Mouse (Mus musculus): ENCODE measurements around the gene Sipa1l2.
"Not testable (repeated sequence)": the region's sequence is repeated elsewhere in the genome, so short reads cannot be mapped to it uniquely, and the experiment has no call there.

Gene Sipa1l2

GRCm38 (mm10) chr8:125407672-125408071, 161.9 kb downstream of the Sipa1l2 start:
- no peak for DNase-seq (ENCODE audit: low read depth, low spot score)

- no peak for DNase-seq (ENCODE audit: low read depth, low spot score)
These were observed 163.2 kb downstream of the Sipa1l2 start for GRCm38 (mm10) chr8:125406453-125406852.

GRCm38 (mm10) chr8:125401350-125401749, 168.3 kb downstream of the Sipa1l2 start:
- DNase-seq (ENCODE audit: low read depth, low spot score) = no peak

- DNase-seq (ENCODE audit: low read depth, low spot score) = no peak
These were observed 171.6 kb downstream of the Sipa1l2 start for GRCm38 (mm10) chr8:125397981-125398380.

- DNase-seq (ENCODE audit: low read depth, low spot score) = not testable (repeated sequence)
These were observed 173.9 kb downstream of the Sipa1l2 start for GRCm38 (mm10) chr8:125395682-125396081.

GRCm38 (mm10) chr8:125395032-125395431, 174.6 kb downstream of the Sipa1l2 start:
- DNase-seq (ENCODE audit: low read depth, low spot score) = no peak

- DNase-seq (ENCODE audit: low read depth, low spot score) = peak; percentile 22
These were observed 177.9 kb downstream of the Sipa1l2 start for GRCm38 (mm10) chr8:125391685-125392084.

GRCm38 (mm10) chr8:125391271-125391670, 178.3 kb downstream of the Sipa1l2 start:
- DNase-seq (ENCODE audit: low read depth, low spot score) = peak; percentile 90

GRCm38 (mm10) chr8:125390506-125390895, 179.1 kb downstream of the Sipa1l2 start:
- no peak for DNase-seq (ENCODE audit: low read depth, low spot score)

- no peak for DNase-seq (ENCODE audit: low read depth, low spot score)
These were observed 179.7 kb downstream of the Sipa1l2 start for GRCm38 (mm10) chr8:125389756-125390505.

- DNase-seq (ENCODE audit: low read depth, low spot score) = no peak
These were observed 180.3 kb downstream of the Sipa1l2 start for GRCm38 (mm10) chr8:125389280-125389679.

- no peak for DNase-seq (ENCODE audit: low read depth, low spot score)
These were observed 181.0 kb downstream of the Sipa1l2 start for GRCm38 (mm10) chr8:125388404-125389180.

- DNase-seq (ENCODE audit: low read depth, low spot score) = no peak
These were observed 184.0 kb downstream of the Sipa1l2 start for GRCm38 (mm10) chr8:125385519-125386150.

GRCm38 (mm10) chr8:125384551-125385183, 184.9 kb downstream of the Sipa1l2 start:
- DNase-seq (ENCODE audit: low read depth, low spot score) = no peak

- no peak for DNase-seq (ENCODE audit: low read depth, low spot score)
These were observed 187.9 kb downstream of the Sipa1l2 start for GRCm38 (mm10) chr8:125381674-125382073.

GRCm38 (mm10) chr8:125379939-125380338, 189.7 kb downstream of the Sipa1l2 start:
- no peak for DNase-seq (ENCODE audit: low read depth, low spot score)

- no peak for DNase-seq (ENCODE audit: low read depth, low spot score)
These were observed 190.5 kb downstream of the Sipa1l2 start for GRCm38 (mm10) chr8:125379156-125379555.

GRCm38 (mm10) chr8:125377704-125378103, 191.9 kb downstream of the Sipa1l2 start:
- no peak for DNase-seq (ENCODE audit: low read depth, low spot score)

- no peak for DNase-seq (ENCODE audit: low read depth, low spot score)
These were observed 193.2 kb downstream of the Sipa1l2 start for GRCm38 (mm10) chr8:125376448-125376845.

- DNase-seq (ENCODE audit: low read depth, low spot score) = no peak
These were observed 193.8 kb downstream of the Sipa1l2 start for GRCm38 (mm10) chr8:125375659-125376447.

- DNase-seq (ENCODE audit: low read depth, low spot score) = no peak
These were observed 197.0 kb downstream of the Sipa1l2 start for GRCm38 (mm10) chr8:125372596-125372995.

Data from CD4-positive, CD25-positive, alpha-beta regulatory T cell, adult 2 months (primary cell).